Mouse (Mus musculus): ENCODE measurements at regions not wholly inside any gene's neighbourhood (a gene's known extent, or its start where the extent isn't known, plus 50 kb on each side); places are given as distances from the start of the nearest gene placed in this dataset.

DNA sequence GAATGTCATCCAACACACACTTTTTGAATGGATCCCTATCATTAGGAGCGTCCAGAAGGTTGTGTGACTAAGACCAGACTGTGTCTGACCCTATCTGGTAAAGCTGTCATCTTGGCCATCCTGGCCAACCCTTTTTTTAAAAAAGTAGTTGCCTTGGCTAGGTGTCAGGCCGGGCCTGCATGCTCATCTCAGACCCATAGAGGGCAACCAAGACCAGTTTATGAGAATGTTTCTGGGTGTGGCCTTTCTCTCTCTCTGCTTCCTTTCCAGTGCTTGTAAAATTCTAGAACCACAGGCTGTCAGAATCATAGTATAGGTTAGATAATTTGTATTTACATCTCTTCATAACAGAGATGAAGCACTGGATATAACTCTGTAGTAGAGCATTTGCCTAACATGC, 62.8 kb upstream of the Las1l start:
- DNase-seq (ENCODE audit: low spot score in 2 of 2), result peak in 1 of 2 experiments; percentile 21

- DNase-seq (ENCODE audit: low spot score in 2 of 2), result no peak
Measured at GRCm38 (mm10) chrX:96020407-96020806, 63.6 kb upstream of the Las1l start.

GRCm38 (mm10) chrX:96025374-96025773, 68.6 kb upstream of the Las1l start:
- no peak for DNase-seq (ENCODE audit: low spot score in 2 of 2)

DNA sequence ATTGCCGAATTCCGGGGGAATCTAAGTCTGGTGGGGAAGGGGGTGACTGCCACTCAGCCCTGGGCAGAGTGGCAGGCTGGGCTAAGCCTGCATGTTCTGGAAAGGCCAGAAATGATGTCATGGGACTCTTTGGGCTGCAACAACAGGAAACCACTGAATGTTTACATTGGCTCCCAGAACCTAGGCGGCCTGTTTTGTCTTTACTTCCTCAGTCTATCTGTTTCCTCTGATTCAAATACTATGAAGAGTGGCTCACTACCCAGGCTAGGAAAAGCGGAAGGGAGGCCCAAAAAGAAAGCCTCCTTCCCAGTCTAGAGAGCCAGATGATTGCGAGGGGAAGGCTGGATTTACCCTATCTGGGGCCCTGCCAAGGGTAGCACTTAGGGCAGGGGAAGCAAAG, 69.1 kb upstream of the Las1l start:
- DNase-seq (ENCODE audit: low spot score in 2 of 2), result no peak

- no peak for DNase-seq (ENCODE audit: low spot score in 2 of 2)
Measured at GRCm38 (mm10) chrX:96031591-96031990, 64.3 kb upstream of the Msn start.

DNA sequence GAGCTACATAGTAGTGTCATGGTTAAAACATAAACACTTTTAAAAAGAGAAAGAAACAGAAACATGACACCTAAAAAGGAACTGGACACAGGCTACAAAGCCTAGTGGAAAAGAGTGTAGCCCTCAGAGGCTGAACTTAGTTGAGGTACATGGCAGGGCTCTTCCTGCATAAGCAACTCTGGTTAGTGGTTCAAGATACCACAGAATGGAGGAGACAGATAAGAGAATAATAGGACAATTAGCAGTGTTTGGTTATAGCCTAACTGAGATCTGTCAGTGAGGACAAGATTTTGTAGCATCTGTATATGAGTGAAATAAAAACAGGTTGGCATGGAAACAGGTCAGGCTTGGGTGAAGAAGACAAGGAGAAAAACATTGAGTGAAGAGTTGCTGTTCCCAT, 60.5 kb upstream of the Msn start:
- DNase-seq (ENCODE audit: low spot score in 2 of 2), result no peak

GRCm38 (mm10) chrX:96042193-96042592, 53.6 kb upstream of the Msn start:
- DNase-seq (ENCODE audit: low spot score in 2 of 2), result no peak

Data from left cerebral cortex, adult 8-10 months (tissue).